Mouse (Mus musculus) lung, postnatal 0 days (tissue): ENCODE data around the gene Scin.

Experiments
- CTCF ChIP-seq: IDR thresholded peaks from 2 replicates; pipeline ENCODE4 v1.5.1; 2016; ENCODE audit warnings: antibody characterized with exemption, mild to moderate bottlenecking
- EP300 ChIP-seq: IDR thresholded peaks from 2 replicates; pipeline ENCODE4 v1.6.1; 2016; ENCODE audit warnings: antibody characterized with exemption, mild to moderate bottlenecking, control low read depth

DNA sequence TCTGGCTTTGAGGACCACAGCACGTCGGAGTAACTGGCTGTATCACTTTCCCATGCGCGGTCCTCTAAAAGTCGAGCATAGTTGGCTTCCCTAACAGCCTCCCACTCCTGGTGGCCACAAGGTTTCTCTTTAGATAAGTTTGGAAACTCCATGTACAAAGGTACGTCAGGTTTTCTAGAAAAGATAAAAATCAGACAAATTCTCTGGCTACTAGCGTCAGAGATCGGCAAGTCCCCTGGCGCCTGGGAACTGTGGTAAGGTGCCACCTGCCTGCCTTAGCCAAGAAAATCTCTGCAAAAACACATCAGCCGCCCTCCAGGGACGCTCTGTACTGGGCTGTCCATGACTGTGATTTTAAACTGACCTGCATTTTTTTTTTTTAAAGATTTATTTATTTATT is 501 bp upstream of the Scin start:
- TF ChIP-seq CTCF (no peak), EP300 (no peak)
